Mouse (Mus musculus) heart, postnatal 0 days (tissue): ENCODE measurements around the gene Nptn.

Experiments
- CTCF ChIP-seq: IDR thresholded peaks from 2 replicates; pipeline ENCODE4 v1.5.1; 2016; ENCODE audit warnings: antibody characterized with exemption, control low read depth, low read depth
- EP300 ChIP-seq: IDR thresholded peaks from 2 replicates; pipeline ENCODE4 v1.6.1; 2016; ENCODE audit warnings: antibody characterized with exemption, low read depth

DNA sequence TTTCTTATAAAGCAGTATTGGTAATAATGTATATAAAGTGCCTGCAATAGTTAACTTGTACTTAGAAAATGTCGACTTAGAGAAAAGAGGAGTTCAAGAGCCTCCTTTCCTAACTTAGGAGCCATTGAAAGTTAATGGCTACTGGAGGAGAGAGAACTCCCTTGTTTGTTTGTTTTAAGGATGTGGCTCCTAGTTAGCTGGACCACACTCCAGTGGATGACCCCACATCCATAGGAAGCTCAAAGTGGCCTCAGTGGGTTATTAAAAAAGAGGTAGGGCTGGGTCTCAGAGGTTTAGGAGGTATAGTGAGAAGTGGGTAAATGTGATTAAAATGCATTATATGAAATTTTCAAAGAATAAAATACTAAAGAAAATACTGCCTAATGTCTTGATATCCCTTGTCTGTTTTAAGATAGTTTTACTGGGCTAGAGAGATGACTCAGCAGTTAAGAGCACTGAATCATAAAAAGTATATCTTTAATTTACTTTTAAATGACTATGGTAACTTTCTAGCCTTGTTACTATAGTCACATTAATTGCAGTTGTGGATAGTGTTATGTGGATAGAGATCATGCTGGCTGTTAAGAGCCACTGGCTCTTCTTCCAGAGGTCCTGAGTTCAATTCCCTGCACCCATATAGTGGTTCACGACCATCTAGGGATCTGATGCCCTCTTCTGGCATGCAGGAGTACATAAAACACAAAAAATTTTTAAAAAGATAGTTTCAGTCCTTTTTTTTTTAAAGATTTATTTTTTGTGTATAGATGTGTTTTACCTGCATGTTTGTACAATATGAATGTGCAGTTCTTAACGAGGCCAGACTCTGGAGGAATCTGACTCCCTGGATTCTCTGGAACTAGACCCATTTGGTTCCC is 33.3 kb downstream of the Nptn start:
- TF ChIP-seq CTCF (no peak), EP300 (no peak)
